Mouse (Mus musculus) CH12.LX (cell line): ENCODE measurements at regions not wholly inside any gene's neighbourhood (a gene's known extent, or its start where the extent isn't known, plus 50 kb on each side); places are given as distances from the start of the nearest gene placed in this dataset.

Source experiments
- DNase-seq: peaks from one replicate; pipeline ENCODE4 v3.0.0-alpha.2; 2013; ENCODE audit errors: extremely low read depth
- H3K27ac ChIP-seq: 2 replicates; pipeline ENCODE4 v1.5.1; 2012; ENCODE audit warnings: low read depth, mild to moderate bottlenecking, control low read depth, moderate library complexity; ENCODE audit not compliant: insufficient read depth
- H3K27me3 ChIP-seq: replicated peaks from 2 replicates; pipeline ENCODE3; 2012; ENCODE audit warnings: inconsistent platforms
- H3K36me3 ChIP-seq, 2 experiments: replicated peaks in 1 of 2; 2 replicates each; pipeline versions ENCODE3 to v1.6.1; 2012; ENCODE audit warnings: inconsistent platforms in 1 of 2, low read length in 1 of 2, mild to moderate bottlenecking in 1 of 2, mixed read lengths in 1 of 2, moderate library complexity in 1 of 2; ENCODE audit not compliant: control insufficient read depth in 1 of 2, insufficient read depth in 1 of 2
- H3K4me1 ChIP-seq, 2 experiments: 2 replicates each; pipeline ENCODE4 v1.6.1; 2012; ENCODE audit warnings: inconsistent platforms in 1 of 2, moderate library complexity in 1 of 2; ENCODE audit not compliant: insufficient read depth in 2 of 2, control insufficient read depth in 1 of 2
- H3K4me2 ChIP-seq: 2 replicates; pipeline ENCODE4 v1.6.1; 2012; ENCODE audit warnings: low read depth, mild to moderate bottlenecking, control low read depth; ENCODE audit not compliant: poor library complexity, insufficient read depth, severe bottlenecking
- H3K4me3 ChIP-seq, 3 experiments: fragments of 150-350 bp in 1 of 3; sonication (generic) in 1 of 3; replicated peaks in 1 of 3; 2 replicates each; pipeline versions ENCODE3 to v1.5.1; 2011 to 2012; ENCODE audit warnings: low read depth in 2 of 3, low read length in 2 of 3, mild to moderate bottlenecking in 2 of 3, moderate library complexity in 2 of 3, control low read depth in 1 of 3, improper control_type of control experiment in 1 of 3, inconsistent platforms in 1 of 3, mixed read lengths in 1 of 3; ENCODE audit not compliant: poor library complexity in 1 of 3
- H3K79me2 ChIP-seq: replicated peaks from 2 replicates; pipeline ENCODE4 v1.6.1; 2012; ENCODE audit warnings: mild to moderate bottlenecking, moderate library complexity; ENCODE audit not compliant: control insufficient read depth, poor library complexity, insufficient read depth, severe bottlenecking; ENCODE audit errors: extremely low read depth
- H3K9ac ChIP-seq: 2 replicates; pipeline ENCODE4 v1.6.1; 2012; ENCODE audit warnings: low read depth, mild to moderate bottlenecking, control low read depth, moderate library complexity; ENCODE audit not compliant: insufficient read depth
- H3K9me3 ChIP-seq: replicated peaks from 2 replicates; pipeline ENCODE3; 2012; ENCODE audit warnings: low read length, inconsistent platforms, mixed read lengths
- CTCF ChIP-seq, 2 experiments: IDR thresholded peaks in 1 of 2; conservative IDR thresholded peaks in 1 of 2; 2 replicates each; pipeline ENCODE4 v1.5.1; 2011 to 2012; ENCODE audit warnings: low read depth in 2 of 2, low read length in 2 of 2, improper control_type of control experiment in 1 of 2, inconsistent platforms in 1 of 2, mild to moderate bottlenecking in 1 of 2, moderate library complexity in 1 of 2
- JUN ChIP-seq: IDR thresholded peaks from 2 replicates; pipeline ENCODE4 v1.6.1; 2011; ENCODE audit warnings: low read depth, mild to moderate bottlenecking, low read length, improper control_type of control experiment, moderate library complexity; ENCODE audit not compliant: insufficient read depth
- PAX5 ChIP-seq: IDR thresholded peaks from 2 replicates; pipeline ENCODE4 v1.6.1; 2012; ENCODE audit warnings: low read length, inconsistent platforms, mixed read lengths
- POLR2A ChIP-seq: IDR thresholded peaks from 2 replicates; pipeline ENCODE4 v1.6.1; 2011; ENCODE audit warnings: low read depth, mild to moderate bottlenecking, improper control_type of control experiment, low read length
- RAD21 ChIP-seq: IDR thresholded peaks from 2 replicates; pipeline ENCODE4 v1.6.1; 2011; ENCODE audit warnings: low read depth, mild to moderate bottlenecking, low read length, improper control_type of control experiment, moderate library complexity
- RCOR1 ChIP-seq: conservative IDR thresholded peaks from 2 replicates; pipeline ENCODE4 v1.6.1; 2012; ENCODE audit warnings: low read depth, mild to moderate bottlenecking, inconsistent platforms, low read length, improper control_type of control experiment
- TBP ChIP-seq: conservative IDR thresholded peaks from 2 replicates; pipeline ENCODE4 v1.6.1; 2011; ENCODE audit warnings: low read depth, low read length, improper control_type of control experiment
- TCF12 ChIP-seq: IDR thresholded peaks from 2 replicates; pipeline ENCODE4 v1.6.1; 2014; ENCODE audit warnings: low read depth, mild to moderate bottlenecking, inconsistent platforms, low read length, improper control_type of control experiment
- UBTF ChIP-seq: IDR thresholded peaks from 2 replicates; pipeline ENCODE4 v1.6.1; 2012; ENCODE audit warnings: low read depth, mild to moderate bottlenecking, inconsistent platforms, low read length, improper control_type of control experiment, moderate library complexity
- ZNF384 ChIP-seq: IDR thresholded peaks from 2 replicates; pipeline ENCODE4 v1.6.1; 2012; ENCODE audit warnings: low read depth, low read length, improper control_type of control experiment, inconsistent platforms
- dilution Hi-C: fragments of 300-500 bp; cut with MboI; formaldehyde crosslinking; loops from 2 replicates; pipeline ENCODE4 v1.14.3; 2020; ENCODE audit warnings: low sequenced_read_pairs; ENCODE audit not compliant: extremely low pct_unique_long_range_greater_than_20kb, extremely low pct_ligation_motif_present
- in situ Hi-C: fragments of 300-500 bp; cut with MboI; formaldehyde crosslinking; loops from 3 replicates; pipeline ENCODE4 v1.14.3; 2019; ENCODE audit warnings: low sequenced_read_pairs, low pct_ligation_motif_present, low pct_unique_long_range_greater_than_20kb, mixed read lengths

DNA sequence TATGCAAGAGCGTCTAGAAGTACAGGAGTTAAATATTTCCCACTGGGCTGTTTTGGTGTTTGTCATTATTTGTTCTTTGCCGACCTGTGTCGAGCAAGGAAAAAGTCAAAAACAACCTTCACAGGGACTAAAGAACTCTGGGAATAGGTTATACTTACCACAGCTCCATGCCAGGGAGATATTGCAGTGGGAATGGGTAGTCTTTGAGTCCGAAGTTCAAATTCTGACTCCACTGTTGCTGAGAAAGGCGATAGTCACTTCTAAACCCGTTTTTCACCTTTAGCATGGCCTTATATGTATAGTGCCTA, 116.8 kb upstream of the Maf start:
- Histone ChIP-seq H3K4me2 (no peak overlapping the region), H3K9ac (no peak overlapping the region), H3K4me3 (no peak overlapping the region), H3K9me3 (peaks cover 16% of the 10 kb centered on the region), H3K27ac (no peak overlapping the region), H3K79me2 (no peaks in the 10 kb centered on the region), H3K27me3 (peaks cover 1% of the 10 kb centered on the region), H3K4me1 (no peaks in the 10 kb centered on the region), H3K36me3 (no peaks in the 10 kb centered on the region)
- TF ChIP-seq TBP = no peak
- TF ChIP-seq RAD21 = no peak
- no peak for TF ChIP-seq RCOR1
- no peak for TF ChIP-seq UBTF
- DNase-seq = no peak
- in situ Hi-C loops (no loop called here), dilution Hi-C loops (no loop called here)

DNA sequence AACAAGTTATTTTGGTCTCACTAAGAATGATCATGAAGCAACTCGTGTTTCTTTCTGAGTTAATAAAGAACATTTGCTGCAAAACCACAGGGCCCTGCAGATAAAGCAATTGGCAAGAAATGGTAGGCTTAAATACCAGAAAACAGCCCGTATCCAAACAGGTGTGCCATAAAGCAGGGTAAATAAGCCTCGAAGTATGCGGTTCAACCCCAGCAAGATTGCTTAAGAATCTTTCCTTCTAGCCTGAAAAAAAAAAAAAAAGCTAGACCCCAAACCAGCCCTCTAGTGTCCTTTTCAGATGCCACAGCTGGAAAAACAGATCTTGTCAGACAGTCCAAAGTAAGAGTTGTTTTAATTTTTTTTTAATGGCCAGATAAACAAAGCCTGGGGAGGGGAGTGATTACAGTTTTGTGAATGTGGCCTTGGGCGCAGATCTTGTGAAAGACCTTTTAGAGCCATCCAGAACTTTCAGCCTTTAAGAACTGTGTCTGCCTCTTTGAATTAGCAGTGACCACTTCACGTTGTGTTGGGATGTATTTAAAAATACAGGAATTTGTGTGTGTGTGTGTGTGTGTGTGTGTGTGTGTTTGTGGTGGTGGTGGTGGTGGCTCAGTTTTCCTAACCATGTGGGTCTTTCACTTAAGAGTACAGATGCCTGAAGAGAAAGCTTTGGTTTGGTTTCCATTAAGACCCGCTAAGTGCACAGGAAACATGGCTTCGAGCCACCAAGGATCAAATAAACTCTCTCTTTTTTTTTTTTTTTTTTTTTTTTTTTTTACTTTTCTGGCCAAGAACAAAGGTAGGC, 116.3 kb upstream of the Maf start:
- in situ Hi-C loops = no loop called here
- no peak for DNase-seq
- TF ChIP-seq ZNF384 = no peak
- no peak overlapping the region for H3K4me3 ChIP-seq
- no peaks in the 10 kb centered on the region for H3K79me2 ChIP-seq
- dilution Hi-C loops = no loop called here
- no peak overlapping the region for H3K4me2 ChIP-seq
- no peak overlapping the region for H3K27ac ChIP-seq
- no peak overlapping the region for H3K9ac ChIP-seq
- no peaks in the 10 kb centered on the region for H3K27me3 ChIP-seq
- H3K4me1 ChIP-seq = no peaks in the 10 kb centered on the region
- no peaks in the 10 kb centered on the region for H3K36me3 ChIP-seq
- H3K9me3 ChIP-seq = peaks cover 14% of the 10 kb centered on the region

DNA sequence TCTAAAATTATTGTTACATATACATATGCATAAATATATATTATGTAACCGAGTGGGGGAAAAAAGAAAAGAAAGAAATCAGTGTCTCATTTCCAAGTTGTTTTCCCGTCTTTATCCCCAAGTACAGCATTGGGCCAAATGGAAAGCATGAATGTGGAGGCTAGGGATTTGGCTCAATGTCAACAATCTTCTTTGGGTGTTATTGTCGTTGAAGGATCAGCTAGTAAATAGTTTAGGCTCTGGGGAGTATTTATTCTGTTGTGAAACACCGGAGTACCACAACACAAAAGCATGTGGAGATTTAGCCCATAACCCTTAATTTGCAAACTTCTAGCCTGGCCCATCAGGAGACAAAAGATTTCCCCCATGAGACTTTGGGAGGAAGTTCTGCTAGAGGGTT, 105.8 kb upstream of the Maf start:
- H3K9me3 ChIP-seq = peaks cover 23% of the 10 kb centered on the region
- no peak overlapping the region for H3K4me3 ChIP-seq
- no peak overlapping the region for H3K4me2 ChIP-seq
- TF ChIP-seq CTCF (conservative IDR thresholded peaks at IDR 0.05 in 1 of 2, IDR thresholded peaks at IDR 0.05 in 1 of 2; ENCODE audit: low read depth in 2 of 2, low read length in 2 of 2) = no peak
- H3K27ac ChIP-seq = no peak overlapping the region
- DNase-seq = no peak
- dilution Hi-C loops (no loop called here), in situ Hi-C loops (no loop called here)
- H3K79me2 ChIP-seq = no peaks in the 10 kb centered on the region
- H3K36me3 ChIP-seq = no peaks in the 10 kb centered on the region
- H3K9ac ChIP-seq = no peak overlapping the region
- H3K27me3 ChIP-seq = peaks cover 5% of the 10 kb centered on the region
- no peaks in the 10 kb centered on the region for H3K4me1 ChIP-seq

DNA sequence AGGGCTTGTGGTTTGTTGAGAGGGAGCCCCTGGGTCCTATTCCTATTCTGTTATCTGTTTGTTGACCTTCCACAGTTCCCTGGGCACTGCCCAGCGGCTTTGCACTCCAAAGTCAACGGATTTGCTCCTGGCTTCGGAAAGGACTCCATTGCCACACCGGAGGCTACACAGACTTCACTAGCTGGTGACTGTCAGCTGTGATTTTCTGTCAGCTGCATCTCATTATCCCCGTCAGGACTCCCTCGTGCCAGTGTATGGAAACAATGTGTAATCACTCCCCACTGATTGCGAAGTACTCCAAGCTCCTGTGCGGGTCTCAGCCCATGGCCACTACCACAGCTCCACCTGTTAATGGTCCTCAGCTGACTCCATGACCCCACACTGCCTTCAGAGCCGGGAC, 99.0 kb upstream of the Maf start:
- Histone ChIP-seq H3K9me3 (peaks cover 18% of the 10 kb centered on the region), H3K4me3 (no peak overlapping the region), H3K27me3 (peaks cover 1% of the 10 kb centered on the region), H3K27ac (no peak overlapping the region), H3K4me2 (no peak overlapping the region), H3K79me2 (no peaks in the 10 kb centered on the region), H3K4me1 (no peaks in the 10 kb centered on the region), H3K9ac (no peak overlapping the region), H3K36me3 (no peaks in the 10 kb centered on the region)
- no peak for DNase-seq
- dilution Hi-C loops = no loop called here
- TF ChIP-seq CTCF (conservative IDR thresholded peaks at IDR 0.05 in 1 of 2, IDR thresholded peaks at IDR 0.05 in 1 of 2; ENCODE audit: low read depth in 2 of 2, low read length in 2 of 2) (no peak), PAX5 (no peak), TBP (no peak), POLR2A (no peak), JUN (no peak), RCOR1 (no peak), TCF12 (no peak)
- in situ Hi-C loops = no loop called here
